Mouse (Mus musculus): ENCODE data around the gene Igf1.

- TF ChIP-seq CTCF (IDR thresholded peaks at IDR 0.05; ENCODE audit: borderline replicate concordance, extremely low read depth, insufficient read depth, insufficient read length) (no peak), POLR2A (IDR thresholded peaks at IDR 0.05; ENCODE audit: borderline replicate concordance, extremely low read depth, insufficient read depth, insufficient read length, poor library complexity, severe bottlenecking) (no peak)
These were observed 6.6 kb upstream of the Igf1 start for GRCm38 (mm10) chr10:87851492-87851891.
